15 mouse cellular contexts compared by ENCODE assay signal in the genomic region with DNA sequence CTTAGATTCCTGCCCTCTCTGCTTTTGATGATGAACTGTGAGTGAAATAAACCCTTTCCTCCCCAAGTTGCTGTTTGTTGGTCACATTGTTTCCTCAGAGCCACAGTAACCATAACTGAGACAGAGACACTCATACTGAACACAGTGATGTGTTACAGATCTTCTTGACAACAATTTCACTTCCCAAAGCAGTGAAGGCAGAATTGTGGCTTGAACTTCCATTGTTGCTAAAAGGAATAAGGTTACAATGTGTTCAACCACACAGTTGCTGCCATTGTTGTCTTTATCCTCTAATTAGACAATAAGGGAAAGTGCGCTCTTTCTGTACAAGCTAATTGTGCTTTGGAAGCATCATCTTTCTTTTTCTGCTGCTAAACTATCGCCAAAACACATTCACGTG.
"Had no signal": no experiment of that assay in that cellular context is flagged by ENCODE, and none has a peak within 500 bp of the region (broad histone marks: within the 10 kb centered on the region; RNA-seq: fewer than 3 reads in every experiment).

No protein-coding gene starts in this region.

- DNase-seq: heart, postnatal 10 days; heart, postnatal 14 days; heart, postnatal 36 days; kidney, adult 11 months; kidney, adult 18-20 months; kidney, adult 2 months; kidney, adult 8-10 months; kidney, adult 9 months; kidney, postnatal 10 days; kidney, postnatal 14 days; kidney, postnatal 25 days; kidney, postnatal 36 days; kidney, postnatal 4 days; layer of hippocampus, adult 9-11 months; layer of hippocampus, postnatal 36 days had no signal
